Mouse (Mus musculus): Measurements from ENCODE around the gene Gm20388.

- no peak for TF ChIP-seq TAL1 (IDR thresholded peaks at IDR 0.05; ENCODE audit: low read length)
- TF ChIP-seq GATA1 (IDR thresholded peaks at IDR 0.05; ENCODE audit: low read length): no peak
Observed at GRCm38 (mm10) chr8:120549922-120550321, 639.3 kb downstream of the Gm20388 start.

Data from erythroblast, embryonic 14.5 days (primary cell).